Mouse (Mus musculus) layer of hippocampus, postnatal 10 days (tissue): ENCODE results near the gene Tdrd6. TPM values are rescaled to one million over a fixed set of nuclear protein-coding genes. Genes with fewer than 3 reads are reported as not detected.

Source experiments
- DNase-seq, 2 experiments: peaks; one replicate each; pipeline ENCODE4 v3.0.0; 2021; ENCODE audit warnings: low spot score in 2 of 2
- total RNA-seq, 2 experiments: library from RNA; stranded (reverse); gene quantifications; 2 replicates each; pipeline ENCODE4 v1.2.3; 2021

Gene Tdrd6
- total RNA-seq, 2 experiments from 2014 or later = 0.62 to 0.80 TPM

DNA sequence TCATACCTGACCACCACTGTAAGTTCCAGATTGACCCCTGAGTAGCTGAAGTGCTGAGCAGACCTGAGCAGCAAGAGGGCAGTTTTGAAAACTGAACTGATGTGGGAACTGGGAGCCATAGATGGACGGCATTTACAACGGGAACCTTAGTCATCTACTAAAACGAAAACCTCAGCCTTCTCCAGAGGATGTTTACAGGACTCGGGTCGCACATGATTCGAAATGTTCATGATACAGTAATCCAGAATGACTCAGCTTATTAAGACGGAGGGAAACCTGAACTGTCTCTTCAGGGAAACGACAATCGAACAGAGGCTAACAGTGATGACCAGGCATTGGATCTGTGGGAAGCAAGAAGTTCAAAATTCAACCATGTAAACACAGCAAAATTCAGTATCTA, 10.9 kb downstream of the Tdrd6 start:
- no peak for DNase-seq

DNA sequence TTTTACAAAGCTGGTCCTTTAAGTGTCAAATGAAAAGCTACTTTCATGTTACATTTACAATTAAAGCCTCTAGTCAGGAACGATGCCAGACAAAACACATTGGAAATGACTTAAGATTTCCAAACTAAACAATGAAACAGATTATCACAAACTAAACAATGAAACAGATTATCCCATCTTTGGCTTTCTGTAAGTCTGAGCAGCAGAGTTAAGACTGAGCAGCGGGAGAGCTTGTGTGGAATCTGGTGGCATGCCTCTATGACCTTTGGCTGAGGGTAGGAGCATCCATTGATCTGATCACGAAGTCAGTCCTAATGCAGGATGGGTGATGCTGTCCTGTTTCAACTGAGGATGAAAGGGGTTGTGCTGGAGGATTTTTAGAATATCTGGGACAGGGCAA, 17.9 kb downstream of the Tdrd6 start:
- DNase-seq = no peak

DNA sequence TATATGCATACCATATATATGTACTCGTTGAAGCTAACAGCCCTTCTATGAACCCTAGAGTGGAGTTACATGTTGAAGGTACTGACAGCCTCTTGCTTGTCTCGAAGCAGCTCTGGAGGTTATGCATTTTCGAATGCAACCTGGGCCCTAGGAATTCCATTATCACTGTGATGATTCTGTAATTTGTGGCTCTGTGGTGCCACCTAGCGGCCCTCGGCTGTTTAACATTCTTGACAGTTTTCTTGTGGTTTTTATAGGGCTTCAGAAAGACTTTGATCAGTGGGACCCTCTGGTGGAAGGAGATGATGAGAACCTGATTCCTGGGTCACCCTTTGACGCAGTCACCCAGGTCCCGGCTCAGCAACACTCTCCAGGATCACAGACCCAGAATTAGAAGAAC, 18.5 kb downstream of the Tdrd6 start:
- peak; percentile 70 to 76 for DNase-seq

DNA sequence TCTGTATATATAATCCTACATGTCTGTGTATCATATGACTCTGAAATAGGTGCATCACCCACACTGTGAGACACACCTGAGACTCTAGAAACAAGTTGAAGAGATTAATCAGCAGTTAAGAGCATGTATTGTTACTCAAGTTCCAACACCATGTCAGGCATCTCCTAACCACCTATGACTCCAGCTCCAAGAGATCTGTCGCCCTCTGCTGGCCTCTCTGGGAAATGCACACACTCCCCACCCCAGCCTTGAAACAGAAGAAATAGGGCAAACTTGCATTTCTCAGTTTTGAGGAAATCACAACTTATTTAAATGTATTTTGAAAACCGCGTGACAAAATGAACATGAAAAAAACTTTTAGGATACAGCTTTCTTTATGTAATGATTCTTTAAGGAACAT, 23.4 kb downstream of the Tdrd6 start:
- DNase-seq = peak; percentile 81 to 82

DNA sequence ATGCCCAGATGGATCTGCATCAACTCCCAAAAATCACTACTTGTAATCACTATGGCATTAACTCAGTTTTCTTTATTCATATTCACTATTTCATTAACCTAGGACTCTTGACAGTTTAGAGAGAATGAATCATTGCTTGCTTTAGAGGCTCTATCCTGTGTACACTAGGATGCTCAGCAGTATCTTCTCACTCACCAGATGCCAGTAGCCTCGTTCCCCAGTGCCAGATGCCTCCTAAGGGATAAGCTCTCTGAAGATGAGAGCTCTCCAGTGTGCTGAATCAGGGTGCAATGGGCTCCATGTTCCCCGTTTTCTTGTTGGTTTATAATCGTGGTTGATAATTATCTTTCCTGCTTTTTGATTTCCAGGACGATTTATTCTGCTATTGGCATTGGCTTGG, 31.4 kb downstream of the Tdrd6 start:
- DNase-seq = no peak

DNA sequence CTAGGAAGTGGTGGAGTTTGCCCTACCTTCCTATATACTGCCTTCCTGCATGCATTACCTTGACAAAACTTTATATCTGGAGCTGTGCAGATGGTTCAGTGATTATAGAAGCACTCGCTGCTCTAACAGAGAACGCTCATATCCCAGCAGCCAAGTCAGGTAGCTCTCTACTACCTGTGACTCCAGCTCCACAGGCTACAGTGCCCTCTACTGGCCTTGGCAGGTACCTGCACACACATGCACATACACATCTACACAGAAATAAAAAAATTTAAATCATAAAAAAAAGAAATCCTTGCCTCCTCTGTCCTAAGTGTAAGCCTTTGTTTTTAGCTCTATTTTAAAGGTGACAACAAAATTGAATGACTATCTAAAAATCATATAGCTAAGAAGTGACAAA, 32.4 kb downstream of the Tdrd6 start:
- DNase-seq = no peak

GRCm38 (mm10) chr17:43592296-43593291, 37.5 kb downstream of the Tdrd6 start:
- no peak for DNase-seq

DNA sequence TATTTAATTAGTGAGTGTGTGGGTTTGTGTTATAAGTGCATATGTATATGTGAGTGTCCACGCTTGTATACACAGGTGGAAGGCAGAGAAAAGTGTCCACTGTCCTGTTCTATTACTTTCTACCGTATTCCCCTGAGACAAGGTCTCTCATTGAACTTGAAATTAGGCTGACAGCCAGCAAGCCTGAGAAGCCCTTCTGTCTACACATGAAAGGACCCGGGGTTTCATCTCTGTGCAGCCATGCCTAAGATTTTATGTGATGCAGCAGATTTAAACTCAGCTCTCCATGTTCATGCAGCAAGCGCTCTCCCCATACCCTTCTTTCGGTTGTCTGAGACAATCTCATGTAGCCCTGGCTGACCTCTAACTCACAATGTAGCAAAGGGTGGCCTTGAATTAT, 39.6 kb downstream of the Tdrd6 start:
- no peak for DNase-seq

GRCm38 (mm10) chr17:43589750-43590149, 40.3 kb downstream of the Tdrd6 start:
- no peak for DNase-seq

GRCm38 (mm10) chr17:43587278-43587677, 42.8 kb downstream of the Tdrd6 start:
- DNase-seq = no peak

GRCm38 (mm10) chr17:43584771-43585170, 45.3 kb downstream of the Tdrd6 start:
- DNase-seq = no peak

DNA sequence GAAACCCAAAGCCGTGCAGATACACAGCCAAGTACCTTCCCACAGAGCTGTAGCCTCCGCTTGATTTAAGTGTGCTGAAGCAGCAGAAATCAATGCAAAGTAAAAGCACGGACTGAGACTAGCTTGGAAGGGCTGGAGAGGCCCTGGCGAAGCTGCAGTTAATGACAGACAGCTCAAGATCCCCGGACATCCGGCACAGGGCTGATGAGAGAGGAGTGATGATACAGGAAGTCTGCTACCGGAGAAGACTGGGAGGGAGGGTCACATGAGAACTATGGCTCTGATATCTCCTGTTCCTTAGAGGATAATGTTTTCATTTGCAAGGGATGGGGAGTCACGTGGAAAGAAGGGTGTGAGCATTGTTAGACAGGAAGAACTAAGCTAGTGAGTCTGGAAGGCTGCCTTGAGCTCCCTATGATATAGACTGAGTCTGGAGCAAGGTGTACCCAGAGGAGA, 49.1 kb downstream of the Tdrd6 start:
- DNase-seq = no peak

DNA sequence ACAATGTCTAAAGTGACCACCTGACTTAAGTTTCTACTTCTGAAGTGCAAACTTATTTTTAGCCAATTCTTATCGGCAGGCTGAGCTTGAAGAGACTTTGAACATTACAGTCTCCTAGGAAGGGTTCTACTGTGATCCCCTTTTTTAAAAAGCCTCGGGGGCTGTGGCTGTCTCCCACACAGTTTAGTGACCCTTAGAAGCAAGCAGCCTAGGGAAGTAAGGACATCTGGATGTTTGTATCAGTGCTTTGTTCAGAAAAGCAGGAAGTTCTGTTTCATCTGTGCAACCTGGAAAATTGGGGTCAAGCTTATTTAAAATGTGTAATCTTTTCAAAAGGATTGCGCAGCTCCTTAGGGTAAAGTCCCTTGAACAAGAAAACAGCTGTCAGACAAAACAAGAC, 49.6 kb downstream of the Tdrd6 start:
- no peak for DNase-seq

DNA sequence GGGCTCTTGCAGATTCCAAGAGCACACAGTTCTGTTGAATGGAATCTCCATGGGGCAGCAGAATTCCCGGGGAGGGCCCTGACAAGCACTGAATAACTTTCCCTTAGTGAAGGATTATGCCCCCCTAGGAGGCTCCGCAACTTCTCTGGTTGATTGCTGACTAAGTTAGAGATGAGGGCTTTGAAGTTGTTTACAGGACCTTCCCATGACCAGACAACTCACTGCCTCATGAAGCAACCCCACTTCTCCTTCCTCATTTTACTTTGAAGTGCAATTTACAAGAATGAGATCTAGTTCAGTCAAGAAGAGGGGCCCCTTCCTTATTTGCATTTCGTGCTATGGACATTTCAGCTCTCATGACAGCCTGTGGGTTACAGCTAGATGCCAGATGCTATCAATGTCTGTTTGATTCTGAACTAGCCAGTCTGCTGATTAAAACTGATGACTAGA, 56.5 kb downstream of the Tdrd6 start:
- no peak for DNase-seq

- no peak for DNase-seq
Measured at GRCm38 (mm10) chr17:43569287-43569686, 60.8 kb downstream of the Tdrd6 start.

DNA sequence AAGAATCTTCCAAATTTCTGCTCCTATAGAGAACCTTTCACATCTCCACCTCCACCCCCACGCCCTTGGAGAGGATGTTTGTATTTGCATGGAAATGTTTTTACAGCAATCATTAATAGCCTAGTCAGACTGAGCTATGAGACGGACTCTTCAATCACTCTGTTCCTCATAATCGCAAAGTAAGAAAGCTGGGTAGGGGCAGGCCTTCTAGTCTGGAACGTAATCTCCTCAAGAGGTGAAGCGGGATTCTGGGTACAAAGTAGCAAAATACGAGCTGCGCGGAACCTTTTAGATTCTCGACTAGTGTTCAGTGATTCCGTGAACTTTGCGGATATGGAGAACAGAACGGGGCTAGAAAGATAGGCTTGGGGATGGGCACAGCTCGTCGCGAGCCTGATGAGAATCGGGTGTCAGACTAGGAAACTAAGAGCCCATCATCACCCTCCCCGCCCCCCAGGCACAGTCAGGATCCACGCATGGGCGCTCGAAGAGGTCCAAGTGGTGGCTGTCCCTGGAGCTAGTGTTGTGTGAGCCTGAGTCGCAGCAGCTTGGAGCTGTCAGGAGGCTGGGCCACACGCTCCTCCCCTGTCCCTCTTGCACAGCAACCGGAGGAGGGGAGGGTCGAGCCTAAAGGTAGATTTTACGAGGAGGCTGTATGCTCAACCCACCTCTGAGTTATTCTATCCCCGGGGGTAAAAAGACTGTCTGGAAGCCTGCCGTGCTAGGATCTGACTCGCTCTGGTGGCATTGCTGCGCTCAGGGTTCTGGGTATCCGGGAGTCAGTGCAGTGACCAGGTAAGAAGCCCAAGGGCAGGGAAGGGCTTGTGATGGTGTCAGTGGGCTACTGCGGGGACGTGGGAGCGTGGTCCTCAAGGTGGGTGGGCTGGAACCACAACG, 61.9 kb downstream of the Tdrd6 start, which contains the start of gene Pla2g7:
Gene Pla2g7 (plus strand): TSS at position 107 of the 897 bp plus-strand sequence.
- peak; percentile 58 to 68 for DNase-seq

DNA sequence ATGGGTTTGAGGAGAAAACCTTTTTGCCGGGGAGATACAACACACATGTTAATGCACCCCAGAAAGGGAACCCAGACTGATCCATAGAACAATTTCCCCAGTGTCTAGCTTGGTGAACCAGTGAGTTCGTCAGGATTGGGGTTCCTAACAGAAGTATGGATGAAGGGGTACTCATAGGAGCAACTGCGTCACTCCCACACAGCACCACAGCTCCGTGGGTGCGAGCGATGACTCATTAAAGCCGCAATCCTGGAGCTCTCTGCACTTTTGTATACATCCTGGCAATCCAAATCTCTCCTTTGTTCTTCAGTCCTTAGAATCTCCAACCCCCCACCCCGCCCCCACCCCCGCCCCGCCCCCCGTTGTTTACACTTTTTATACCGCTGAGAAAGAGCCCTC, 62.5 kb downstream of the Tdrd6 start:
- no peak for DNase-seq
